Mouse (Mus musculus): ENCODE results near the gene Scnm1.

DNA sequence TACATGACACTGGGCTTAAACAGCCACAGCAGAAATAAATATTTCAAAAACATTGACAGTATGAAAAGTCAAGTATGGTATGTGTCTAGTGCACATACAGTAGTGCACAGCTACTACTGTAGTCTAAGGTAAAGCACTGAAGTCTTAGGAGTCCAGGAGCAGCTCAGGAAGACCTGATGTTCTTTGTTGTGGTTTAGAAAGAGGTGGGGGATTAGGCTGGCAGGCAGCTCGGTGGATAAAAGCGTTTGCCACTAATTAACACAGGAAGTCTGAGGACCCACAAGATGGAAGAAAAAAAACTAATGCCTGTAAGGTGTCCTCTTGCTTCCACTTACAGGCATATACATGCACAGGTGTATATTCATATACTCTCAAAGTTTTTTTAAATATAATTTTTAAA, 33.0 kb downstream of the Scnm1 start:
- TF ChIP-seq CTCF (IDR thresholded peaks at IDR 0.05; ENCODE audit: borderline replicate concordance, insufficient read depth, low read length) = no peak
- TF ChIP-seq POLR2A (IDR thresholded peaks at IDR 0.05; ENCODE audit: low read depth, low read length) = no peak
